Mouse (Mus musculus) spleen, adult 2 months (tissue): ENCODE data around the gene Vwc2l.

Experiments
- CTCF ChIP-seq: fragments of 200-500 bp; IDR thresholded peaks from 2 replicates; pipeline ENCODE4 v1.5.1; 2011; ENCODE audit warnings: mild to moderate bottlenecking, inconsistent platforms; ENCODE audit not compliant: insufficient read depth, insufficient read length, insufficient replicate concordance; ENCODE audit errors: extremely low read depth
- POLR2A ChIP-seq: fragments of 200-500 bp; IDR thresholded peaks from 2 replicates; pipeline ENCODE4 v1.6.1; 2011; ENCODE audit warnings: low read depth, low read length, inconsistent platforms

DNA sequence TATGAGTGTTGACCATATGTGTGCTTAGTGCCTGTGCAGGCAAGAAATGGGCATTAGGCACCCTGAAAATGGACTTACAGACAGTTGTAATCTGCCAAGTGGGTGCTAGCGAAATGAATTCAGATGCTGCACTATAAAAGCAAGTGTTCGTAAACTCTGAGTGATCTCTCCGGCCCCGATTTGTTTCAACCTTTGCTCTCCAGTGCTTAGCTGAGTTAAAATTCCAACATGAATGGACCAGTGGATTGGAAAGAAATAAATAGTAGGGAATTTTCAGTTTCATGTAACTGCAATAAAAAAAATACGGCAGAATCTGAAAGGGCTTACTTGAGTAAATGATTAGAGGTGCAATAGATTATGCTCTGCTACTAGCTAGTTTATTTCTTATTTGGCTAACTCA is 66.1 kb downstream of the Vwc2l start:
- TF ChIP-seq CTCF (no peak), POLR2A (no peak)
